Mouse (Mus musculus) bone marrow, adult 2 months (tissue): ENCODE data around the gene Olfr54.

Source experiments
- CTCF ChIP-seq: fragments of 200-500 bp; IDR thresholded peaks from 2 replicates; pipeline ENCODE4 v1.5.1; 2011; ENCODE audit warnings: low read length, control low read depth; ENCODE audit not compliant: control insufficient read depth, insufficient read depth
- POLR2A ChIP-seq: fragments of 200-500 bp; IDR thresholded peaks from 2 replicates; pipeline ENCODE4 v1.6.1; 2011; ENCODE audit warnings: low read depth, mild to moderate bottlenecking, control low read depth, low read length, borderline replicate concordance; ENCODE audit not compliant: control insufficient read depth

DNA sequence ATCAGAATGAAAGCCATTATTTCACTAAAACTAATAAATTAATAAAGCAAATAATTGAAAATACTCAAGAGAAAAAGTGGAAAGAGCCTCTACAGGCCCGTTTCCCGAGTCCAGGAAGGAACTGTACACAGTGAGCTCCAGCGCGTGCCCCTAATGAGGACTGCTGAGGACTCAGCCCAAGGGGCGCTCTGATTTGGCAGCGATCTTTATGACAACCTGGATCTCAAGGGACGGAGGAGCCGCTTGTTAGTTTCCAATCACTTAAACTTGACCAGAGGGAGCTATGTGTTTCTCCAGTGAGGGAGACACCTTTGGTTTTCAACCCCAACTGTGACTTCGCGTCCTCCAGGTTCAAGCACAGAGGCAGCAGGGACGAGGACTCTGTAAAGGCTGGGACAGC lies 47.8 kb upstream of the Olfr54 start, which contains the start of gene Olfr1378:
- TF ChIP-seq POLR2A, result no peak
- TF ChIP-seq CTCF, result no peak
